Mouse (Mus musculus): ENCODE results near the gene Ube2q1. TPM values are rescaled to one million over a fixed set of nuclear protein-coding genes. Genes with fewer than 3 reads are reported as not detected.

The Ube2q1 gene
- polyA plus RNA-seq, 1 experiment from 2014 or later: 12.5 TPM

DNA sequence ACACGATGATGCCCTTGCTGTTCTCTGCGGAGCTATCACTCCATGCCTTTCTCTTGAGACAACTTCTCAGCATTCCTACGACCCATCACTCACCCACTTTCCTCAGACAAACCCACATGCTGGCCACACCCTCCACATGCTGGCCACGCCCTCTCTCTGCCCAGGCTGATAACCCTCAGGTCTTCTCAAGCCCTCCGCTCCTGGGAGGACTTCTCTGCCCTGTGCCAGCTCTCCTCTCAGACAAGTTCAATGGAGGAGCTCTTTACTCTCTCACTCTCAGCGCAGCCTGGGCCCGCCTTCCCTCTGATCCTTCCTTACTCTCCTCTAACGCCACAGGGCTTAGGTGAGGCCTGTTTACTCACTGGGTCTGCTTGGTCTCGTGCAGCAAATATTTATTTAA lies 35.2 kb downstream of the Ube2q1 start:
- WGBS: 50% methylated on average over 9 of the region's 9 CpGs
- H3K4me3 ChIP-seq (replicated peaks): no peak overlapping the region
- no peak for ATAC-seq (replicated peaks; ENCODE audit: low FRiP score)
- no peaks in the 10 kb centered on the region for H3K9me3 ChIP-seq (replicated peaks)
- H3K27ac ChIP-seq: no peak overlapping the region
- H3K27me3 ChIP-seq: no peaks in the 10 kb centered on the region
- H3K4me1 ChIP-seq: no peaks in the 10 kb centered on the region
- H3K36me3 ChIP-seq: no peaks in the 10 kb centered on the region
- H3K4me2 ChIP-seq: no peak overlapping the region
- no peak overlapping the region for H3K9ac ChIP-seq

DNA sequence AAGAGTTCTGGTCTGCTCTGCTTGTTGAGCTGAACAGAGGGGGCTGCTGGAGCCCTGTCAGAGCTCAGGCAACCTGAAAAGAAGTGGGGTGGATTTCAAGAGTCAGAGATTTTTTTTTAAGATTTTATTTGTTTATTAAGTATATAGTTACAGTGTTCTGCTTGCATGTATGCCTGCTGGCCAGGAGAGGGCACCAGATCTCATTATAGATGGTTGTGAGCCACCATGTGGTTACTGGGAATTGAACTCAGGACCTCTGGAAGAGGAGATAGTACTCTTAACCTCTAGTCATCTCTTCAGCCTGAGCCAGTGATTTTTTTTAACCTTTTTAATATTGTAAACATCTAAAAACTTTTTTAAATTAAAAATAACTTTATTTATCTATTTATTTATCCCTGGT lies 37.4 kb downstream of the Ube2q1 start:
- no peak overlapping the region for H3K27ac ChIP-seq
- H3K4me2 ChIP-seq: no peak overlapping the region
- H3K4me1 ChIP-seq: no peaks in the 10 kb centered on the region
- no peaks in the 10 kb centered on the region for H3K36me3 ChIP-seq
- no peaks in the 10 kb centered on the region for H3K27me3 ChIP-seq
- no peaks in the 10 kb centered on the region for H3K9me3 ChIP-seq (replicated peaks)
- H3K4me3 ChIP-seq (replicated peaks): no peak overlapping the region
- no peak for ATAC-seq (replicated peaks; ENCODE audit: low FRiP score)
- H3K9ac ChIP-seq: no peak overlapping the region

DNA sequence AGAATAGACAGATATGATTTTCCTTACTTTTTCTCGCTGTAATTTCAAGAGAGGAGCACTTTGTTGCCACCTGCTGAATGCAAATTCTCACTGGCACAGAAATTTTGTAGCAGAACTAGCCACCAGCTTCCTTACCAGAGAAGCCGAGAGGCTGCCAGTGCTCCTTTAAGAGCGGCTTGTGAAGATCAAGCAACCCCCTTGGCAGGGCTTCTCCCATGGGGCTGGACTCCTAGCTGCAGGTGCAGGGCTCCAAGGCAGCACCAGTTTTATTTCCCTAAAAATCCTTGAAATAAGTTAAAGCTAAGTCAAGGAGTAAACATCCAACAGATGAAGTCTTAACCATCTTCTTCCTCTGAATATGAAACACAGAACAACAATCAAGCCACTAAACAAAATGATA lies 38.8 kb downstream of the Ube2q1 start:
- no peaks in the 10 kb centered on the region for H3K27me3 ChIP-seq
- H3K4me1 ChIP-seq: no peaks in the 10 kb centered on the region
- no peaks in the 10 kb centered on the region for H3K9me3 ChIP-seq (replicated peaks)
- no peak overlapping the region for H3K27ac ChIP-seq
- H3K9ac ChIP-seq: no peak overlapping the region
- H3K4me2 ChIP-seq: no peak overlapping the region
- no peaks in the 10 kb centered on the region for H3K36me3 ChIP-seq
- no peak overlapping the region for H3K4me3 ChIP-seq (replicated peaks)
- 73% methylated on average over 3 of the region's 3 CpGs for WGBS
- ATAC-seq (replicated peaks; ENCODE audit: low FRiP score): no peak

DNA sequence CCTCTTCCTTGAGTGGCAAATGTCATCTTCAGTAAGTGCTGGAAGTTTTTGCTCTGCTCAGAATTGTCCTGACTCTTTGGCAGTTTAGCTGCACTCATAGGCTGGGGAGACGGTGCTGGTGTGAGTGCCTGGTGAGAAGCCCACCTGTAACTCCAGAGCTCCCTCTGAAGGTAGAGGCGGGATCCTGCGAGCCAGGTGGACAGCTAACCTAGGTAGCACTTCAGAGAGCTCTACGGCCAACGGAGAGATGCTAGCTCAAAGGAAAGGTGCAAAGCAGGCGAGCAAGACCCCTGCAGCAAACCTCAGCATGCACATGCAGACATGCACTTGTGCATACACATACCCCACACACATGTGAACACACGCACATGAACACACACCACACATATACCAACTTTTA lies 40.6 kb downstream of the Ube2q1 start:
- Histone ChIP-seq H3K9me3 (replicated peaks) (no peaks in the 10 kb centered on the region), H3K27me3 (no peaks in the 10 kb centered on the region), H3K4me2 (no peak overlapping the region), H3K4me3 (replicated peaks) (no peak overlapping the region), H3K9ac (no peak overlapping the region), H3K4me1 (no peaks in the 10 kb centered on the region), H3K36me3 (no peaks in the 10 kb centered on the region), H3K27ac (no peak overlapping the region)
- ATAC-seq (replicated peaks; ENCODE audit: low FRiP score): no peak
- 75% methylated on average over 7 of the region's 7 CpGs for WGBS

DNA sequence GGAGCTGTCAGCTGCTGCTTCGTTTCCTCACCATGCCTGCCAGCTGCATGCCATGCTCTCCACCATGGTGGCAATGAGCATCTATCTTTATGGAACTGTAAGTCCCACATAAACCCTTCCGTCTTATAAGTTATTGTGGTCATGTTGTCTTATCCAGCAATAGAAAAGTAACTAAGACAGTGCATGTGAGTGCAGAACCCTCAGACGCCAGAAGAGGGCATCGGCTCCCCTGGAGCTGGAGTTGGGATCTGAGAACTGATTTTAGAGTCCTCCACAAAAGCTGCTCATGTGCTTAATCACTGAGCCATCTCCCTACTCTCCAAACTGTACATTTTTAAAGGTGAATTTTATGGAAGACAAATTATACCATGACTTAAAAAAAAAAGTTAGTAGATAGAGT lies 43.6 kb downstream of the Ube2q1 start:
- no peak for ATAC-seq (replicated peaks; ENCODE audit: low FRiP score)
- Histone ChIP-seq H3K4me3 (replicated peaks) (no peak overlapping the region), H3K27ac (no peak overlapping the region), H3K9me3 (replicated peaks) (no peaks in the 10 kb centered on the region), H3K36me3 (no peaks in the 10 kb centered on the region), H3K27me3 (peaks cover under 1% of the 10 kb centered on the region; the same call in 1 of the 2 replicates), H3K4me2 (no peak overlapping the region), H3K4me1 (no peaks in the 10 kb centered on the region), H3K9ac (no peak overlapping the region)
- 62% methylated on average over 4 of the region's 4 CpGs for WGBS

DNA sequence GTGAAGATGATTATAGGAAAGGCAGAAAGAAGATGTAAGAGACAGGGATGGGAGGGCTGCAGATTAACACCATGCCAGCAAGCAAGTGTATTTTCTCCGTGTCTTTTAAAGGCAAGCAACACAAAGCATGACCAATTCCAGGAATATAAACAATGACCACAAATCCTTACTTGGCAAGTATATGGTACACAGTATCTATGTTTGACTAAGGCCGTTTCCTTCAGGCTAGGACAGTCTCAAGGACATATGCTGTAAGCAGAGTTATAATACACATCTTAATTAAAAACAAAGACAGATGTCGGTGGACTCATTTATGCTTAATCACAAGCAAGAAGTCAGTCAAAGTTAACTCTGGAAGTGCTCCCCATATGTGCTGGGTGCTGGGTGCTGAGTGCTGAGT lies 45.2 kb downstream of the Ube2q1 start:
- Histone ChIP-seq H3K4me1 (no peaks in the 10 kb centered on the region), H3K4me2 (no peak overlapping the region), H3K4me3 (replicated peaks) (no peak overlapping the region), H3K27ac (no peak overlapping the region), H3K9ac (no peak overlapping the region), H3K9me3 (replicated peaks) (no peaks in the 10 kb centered on the region), H3K27me3 (peaks cover 7% of the 10 kb centered on the region; the same call in 1 of the 2 replicates), H3K36me3 (no peaks in the 10 kb centered on the region)
- 71% methylated on average over 3 of the region's 3 CpGs for WGBS
- no peak for ATAC-seq (replicated peaks; ENCODE audit: low FRiP score)

DNA sequence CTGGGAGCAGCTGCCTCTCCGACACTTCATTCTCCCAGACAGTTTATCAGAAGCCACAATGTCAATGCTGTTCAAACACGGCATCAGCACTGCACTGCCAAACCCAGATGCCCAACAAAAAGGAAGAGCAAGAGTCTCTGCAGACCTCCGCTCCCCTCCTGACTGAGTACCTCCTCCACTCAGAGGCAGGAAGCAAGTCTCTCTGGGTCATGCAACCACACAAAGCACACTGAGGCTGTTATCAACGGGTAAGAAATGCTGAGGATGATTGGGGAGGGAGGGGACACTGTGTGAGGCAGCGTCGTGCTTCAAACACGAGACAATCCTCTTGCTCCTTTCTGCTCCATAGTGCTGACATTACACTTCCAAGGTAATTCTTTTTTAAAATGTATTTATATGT lies 46.5 kb downstream of the Ube2q1 start:
- H3K4me2 ChIP-seq: no peak overlapping the region
- no peak overlapping the region for H3K4me3 ChIP-seq (replicated peaks)
- WGBS: 72% methylated on average over 7 of the region's 7 CpGs
- H3K27ac ChIP-seq: no peak overlapping the region
- peaks cover 7% of the 10 kb centered on the region; the same call in 1 of the 2 replicates for H3K27me3 ChIP-seq
- no peaks in the 10 kb centered on the region for H3K4me1 ChIP-seq
- no peaks in the 10 kb centered on the region for H3K9me3 ChIP-seq (replicated peaks)
- no peak overlapping the region for H3K9ac ChIP-seq
- H3K36me3 ChIP-seq: no peaks in the 10 kb centered on the region
- ATAC-seq (replicated peaks; ENCODE audit: low FRiP score): no peak

DNA sequence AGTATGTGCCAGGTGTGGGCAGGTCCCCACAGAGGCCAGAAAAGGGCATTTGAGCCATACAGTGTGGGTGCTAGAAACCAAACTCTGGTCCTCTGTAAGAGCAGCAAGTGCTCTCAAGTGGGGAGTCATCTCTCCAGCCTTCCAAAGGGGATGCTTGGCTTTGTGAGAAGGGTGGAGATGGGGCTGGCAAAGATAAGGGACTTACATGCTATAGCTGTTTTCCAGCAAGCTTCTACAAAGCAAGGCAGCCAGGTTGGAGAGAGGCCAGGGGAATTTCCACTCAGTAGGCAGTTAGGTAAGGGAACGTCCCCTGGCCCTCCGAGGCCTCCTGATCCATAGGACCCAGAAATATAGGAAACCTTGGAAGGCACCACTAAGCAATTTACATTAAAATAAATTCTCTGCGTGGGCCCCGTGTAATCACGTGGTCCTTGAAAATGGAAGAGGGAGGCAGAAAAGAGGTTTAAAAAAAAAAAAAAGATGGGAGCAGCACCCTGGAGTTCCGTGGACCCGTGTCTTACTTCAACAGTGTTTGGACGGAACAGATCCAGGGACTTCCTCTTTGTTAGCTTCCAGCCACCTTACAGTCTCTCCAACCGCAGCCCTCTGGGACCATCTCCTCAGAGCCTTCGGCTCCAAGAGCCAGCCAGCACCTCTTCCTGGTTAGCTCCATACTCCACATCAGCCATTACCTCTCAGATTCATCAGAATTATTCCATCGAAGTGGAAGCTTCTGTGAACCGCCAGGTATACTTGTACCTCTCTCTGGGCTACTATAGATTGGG lies 47.1 kb downstream of the Ube2q1 start:
- H3K36me3 ChIP-seq: no peaks in the 10 kb centered on the region
- peaks cover 7% of the 10 kb centered on the region; the same call in 1 of the 2 replicates for H3K27me3 ChIP-seq
- H3K27ac ChIP-seq: no peak overlapping the region
- no peak overlapping the region for H3K4me3 ChIP-seq (replicated peaks)
- H3K4me1 ChIP-seq: no peaks in the 10 kb centered on the region
- H3K9me3 ChIP-seq (replicated peaks): no peaks in the 10 kb centered on the region
- WGBS: 88% methylated on average over 12 of the region's 12 CpGs
- H3K9ac ChIP-seq: no peak overlapping the region
- ATAC-seq (replicated peaks; ENCODE audit: low FRiP score): no peak
- H3K4me2 ChIP-seq: no peak overlapping the region

DNA sequence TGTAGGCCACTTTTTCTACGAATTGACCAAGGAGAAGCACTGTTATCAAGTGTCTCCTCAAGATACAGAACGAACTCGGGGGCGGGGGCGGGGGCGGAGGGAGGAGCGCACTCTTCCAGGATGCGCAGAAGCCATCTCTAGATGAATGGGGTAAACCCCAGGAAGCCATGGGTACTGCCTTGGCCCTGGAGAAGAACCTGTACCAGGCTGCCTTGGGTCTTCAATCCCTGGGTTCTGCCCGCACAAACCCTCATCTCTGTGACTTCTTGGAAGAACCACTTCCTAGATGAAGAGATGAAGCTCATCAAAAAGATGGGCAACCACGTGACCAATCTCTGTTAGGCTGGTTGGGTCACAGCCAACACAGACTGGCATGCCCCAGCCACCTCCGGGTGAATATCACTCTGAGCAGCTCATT lies 47.7 kb downstream of the Ube2q1 start:
- no peaks in the 10 kb centered on the region for H3K36me3 ChIP-seq
- H3K9ac ChIP-seq: no peak overlapping the region
- WGBS: 90% methylated on average over 11 of the region's 11 CpGs
- no peak overlapping the region for H3K4me3 ChIP-seq (replicated peaks)
- no peak overlapping the region for H3K4me2 ChIP-seq
- ATAC-seq (replicated peaks; ENCODE audit: low FRiP score): no peak
- H3K4me1 ChIP-seq: no peaks in the 10 kb centered on the region
- H3K27ac ChIP-seq: no peak overlapping the region
- no peaks in the 10 kb centered on the region for H3K9me3 ChIP-seq (replicated peaks)
- H3K27me3 ChIP-seq: peaks cover 7% of the 10 kb centered on the region; the same call in 1 of the 2 replicates

DNA sequence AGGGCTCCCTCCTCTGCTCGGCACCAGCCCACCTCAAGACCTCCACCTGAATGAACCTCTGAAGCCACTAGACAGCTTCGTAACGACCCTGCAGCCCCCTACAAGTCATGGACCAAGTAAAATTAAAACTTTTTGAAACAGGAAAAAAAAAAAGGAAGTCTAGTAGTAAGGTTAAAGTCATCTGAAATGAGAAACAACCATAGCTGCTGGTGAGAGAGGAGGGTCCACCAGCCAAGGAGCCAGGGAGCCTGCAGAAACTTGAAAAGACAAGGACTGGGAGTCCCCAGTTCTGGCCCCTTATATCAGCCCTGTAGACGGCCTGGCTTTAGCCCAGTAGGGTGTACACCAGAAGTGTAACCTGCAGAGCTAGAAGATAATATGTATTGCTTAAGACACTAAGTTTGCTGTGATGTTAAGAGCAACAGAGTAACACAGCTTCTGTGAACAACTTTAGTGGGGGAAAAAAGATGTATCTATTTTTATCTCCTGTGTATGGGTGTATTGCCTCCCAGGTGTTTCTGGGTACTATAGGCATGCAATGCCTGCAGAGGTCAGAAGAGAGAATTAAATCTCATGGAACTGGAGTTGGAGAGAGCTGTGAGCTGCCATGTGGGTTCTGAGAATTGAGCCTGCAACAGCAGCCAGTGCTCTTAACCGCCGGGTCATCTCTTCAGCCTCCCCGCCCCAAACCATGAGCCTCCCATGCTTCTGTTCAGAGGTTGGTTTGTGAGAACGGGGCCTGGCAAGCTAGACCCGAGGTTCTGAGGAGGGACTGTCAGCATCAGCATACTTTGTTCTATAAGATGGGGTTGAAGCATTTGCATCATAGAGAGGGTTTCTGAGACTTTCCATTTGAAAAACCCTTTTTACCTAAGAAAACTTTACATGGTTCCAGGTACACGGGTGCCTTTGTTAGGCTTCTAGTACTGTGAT lies 48.4 kb downstream of the Ube2q1 start:
- ATAC-seq (replicated peaks; ENCODE audit: low FRiP score): no peak
- no peaks in the 10 kb centered on the region for H3K36me3 ChIP-seq
- H3K4me2 ChIP-seq: no peak overlapping the region
- H3K4me3 ChIP-seq (replicated peaks): no peak overlapping the region
- no peaks in the 10 kb centered on the region for H3K4me1 ChIP-seq
- 67% methylated on average over 10 of the region's 10 CpGs for WGBS
- H3K27ac ChIP-seq: no peak overlapping the region
- no peak overlapping the region for H3K9ac ChIP-seq
- H3K9me3 ChIP-seq (replicated peaks): no peaks in the 10 kb centered on the region
- peaks cover 7% of the 10 kb centered on the region; the same call in 1 of the 2 replicates for H3K27me3 ChIP-seq

DNA sequence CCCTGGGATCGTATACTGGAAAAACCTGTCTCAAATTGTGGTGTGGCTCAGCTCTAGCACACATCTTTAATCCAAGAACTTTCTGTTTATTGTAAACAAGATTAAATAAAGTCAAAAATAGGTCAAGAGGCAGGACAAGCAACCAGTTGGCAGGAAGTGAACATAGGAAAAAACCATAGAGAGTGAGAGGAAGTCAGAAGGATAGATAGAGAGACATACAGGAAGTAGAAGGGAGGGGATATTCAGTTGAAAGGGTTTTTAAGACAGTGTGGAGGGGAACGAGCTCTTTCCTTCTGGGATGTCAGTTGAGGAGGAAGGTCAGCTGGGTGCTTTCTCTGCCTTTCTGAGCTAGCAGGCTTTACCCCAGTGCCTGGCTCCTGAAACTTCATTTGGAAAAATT lies 50.2 kb downstream of the Ube2q1 start:
- H3K4me2 ChIP-seq: no peak overlapping the region
- 0 out of 2 replicates have a peak, but pooled peaks cover 3% of the 10 kb centered on the region for H3K9me3 ChIP-seq (replicated peaks)
- ATAC-seq (replicated peaks; ENCODE audit: low FRiP score): no peak
- no peak overlapping the region for H3K27ac ChIP-seq
- H3K4me1 ChIP-seq: no peaks in the 10 kb centered on the region
- H3K4me3 ChIP-seq (replicated peaks): no peak overlapping the region
- H3K9ac ChIP-seq: no peak overlapping the region
- 54% methylated on average over 2 of the region's 2 CpGs for WGBS
- no peaks in the 10 kb centered on the region for H3K36me3 ChIP-seq
- H3K27me3 ChIP-seq: peaks cover 12% of the 10 kb centered on the region; the same call in 1 of the 2 replicates

DNA sequence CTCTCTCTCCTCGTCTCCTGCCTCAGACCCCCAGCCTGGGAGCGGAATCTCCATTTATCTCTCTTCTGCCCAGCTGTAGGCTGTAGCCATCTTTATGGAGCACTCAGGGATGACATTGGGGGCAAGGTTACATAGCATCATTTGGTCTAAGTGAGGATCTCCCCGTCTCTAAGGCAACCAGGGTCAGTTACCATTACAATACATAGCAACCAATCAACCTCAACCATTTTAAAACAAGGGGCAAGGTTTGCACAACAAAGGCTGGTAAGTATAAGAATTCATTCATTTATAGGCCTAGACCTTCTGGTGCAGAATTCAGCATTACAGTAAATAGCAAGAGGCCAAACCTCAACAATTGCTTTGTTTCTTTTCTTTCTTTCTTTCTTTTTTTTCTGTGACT lies 52.9 kb downstream of the Ube2q1 start:
- Histone ChIP-seq H3K36me3 (no peaks in the 10 kb centered on the region), H3K9ac (no peak overlapping the region), H3K4me2 (no peak overlapping the region), H3K9me3 (replicated peaks) (0 out of 2 replicates have a peak, but pooled peaks cover 3% of the 10 kb centered on the region), H3K4me1 (peaks cover 6% of the 10 kb centered on the region), H3K27ac (no peak overlapping the region), H3K27me3 (peaks cover 39% of the 10 kb centered on the region), H3K4me3 (replicated peaks) (no peak overlapping the region)
- 49% methylated on average over 3 of the region's 3 CpGs for WGBS
- ATAC-seq (replicated peaks; ENCODE audit: low FRiP score): no peak
